Mouse (Mus musculus) kidney, embryonic 14.5 days (tissue): ENCODE results near the gene Fam117a. TPM values are rescaled to one million over a fixed set of nuclear protein-coding genes. Genes with fewer than 3 reads are reported as not detected.
"Not testable (repeated sequence)": the region's sequence is repeated elsewhere in the genome, so short reads cannot be mapped to it uniquely, and the experiment has no call there.

Source experiments
- ATAC-seq: fragments of 200-750 bp; cut with Nextera tagmentation; 2 replicates; pipeline ENCODE4 v1.8.0; 2017; ENCODE audit warnings: moderate number of reproducible peaks, mild to moderate bottlenecking, moderate TSS enrichment, moderate library complexity; ENCODE audit not compliant: low FRiP score, low TSS enrichment
- H3K27ac ChIP-seq: fragments of 300-500 bp; sonication (generic); 2 replicates; pipeline ENCODE4 v1.5.1; 2014; ENCODE audit warnings: low read depth, mild to moderate bottlenecking, low read length, moderate library complexity, mixed read lengths
- H3K27me3 ChIP-seq: fragments of 300-500 bp; sonication (generic); 2 replicates; pipeline ENCODE4 v1.6.1; 2014; ENCODE audit warnings: mild to moderate bottlenecking, low read length; ENCODE audit not compliant: control insufficient read depth, insufficient read depth
- H3K36me3 ChIP-seq: fragments of 300-500 bp; sonication (generic); 2 replicates; pipeline ENCODE4 v1.6.1; 2014; ENCODE audit warnings: low read length, mixed read lengths; ENCODE audit not compliant: control insufficient read depth, insufficient read depth
- H3K4me1 ChIP-seq: fragments of 300-500 bp; sonication (generic); 2 replicates; pipeline ENCODE4 v1.6.1; 2014; ENCODE audit warnings: low read length, mixed read lengths; ENCODE audit not compliant: control insufficient read depth, insufficient read depth
- H3K4me2 ChIP-seq: fragments of 300-500 bp; sonication (generic); replicated peaks from 2 replicates; pipeline ENCODE4 v1.6.1; 2014; ENCODE audit warnings: low read depth, mild to moderate bottlenecking, low read length
- H3K4me3 ChIP-seq: fragments of 300-500 bp; sonication (generic); 2 replicates; pipeline ENCODE4 v1.5.1; 2014; ENCODE audit warnings: mild to moderate bottlenecking, low read length
- H3K9ac ChIP-seq: fragments of 300-500 bp; sonication (generic); 2 replicates; pipeline ENCODE4 v1.6.1; 2014; ENCODE audit warnings: low read depth, mild to moderate bottlenecking, low read length, moderate library complexity
- H3K9me3 ChIP-seq: fragments of 300-500 bp; sonication (generic); 2 replicates; pipeline ENCODE4 v1.6.1; 2016; ENCODE audit warnings: low read length; ENCODE audit not compliant: control insufficient read depth
- WGBS: fragments of 180-500 bp; shearing (Covaris S2); extraction: QIAGEN DNeasy Blood & Tissue Kit; methylation state at CpG from one replicate; pipeline ENCODE4 v1.1.7; 2014; 5-methylcytosine and 5-hydroxymethylcytosine counted together
- polyA plus RNA-seq: library from polyadenylated mRNA; unstranded; fragments of >200 nt; fragmentation: Nextera tagmentation; extraction: Ambion mirVana; gene quantifications from 2 replicates; pipeline ENCODE4 v1.2.1, GENCODE M21; 2014

Gene Fam117a
- polyA plus RNA-seq, 1 experiment from 2014 or later: 13.0 TPM

- H3K4me2 ChIP-seq: no peak overlapping the region
- H3K4me3 ChIP-seq: no peak overlapping the region
- no peak overlapping the region for H3K27ac ChIP-seq
- H3K9me3 ChIP-seq: no peaks in the 10 kb centered on the region
- no peaks in the 10 kb centered on the region for H3K36me3 ChIP-seq
- 0 out of 2 replicates have a peak, but pooled peaks cover 3% of the 10 kb centered on the region for H3K4me1 ChIP-seq
- no peaks in the 10 kb centered on the region for H3K27me3 ChIP-seq
- H3K9ac ChIP-seq: no peak overlapping the region
- no peak for ATAC-seq
- 61% methylated on average over 14 of the region's 14 CpGs for WGBS
Observed at GRCm38 (mm10) chr11:95397843-95398835, 61.3 kb downstream of the Fam117a start.

- H3K36me3 ChIP-seq: no peaks in the 10 kb centered on the region
- ATAC-seq: no peak
- H3K4me2 ChIP-seq: no peak overlapping the region
- no peak overlapping the region for H3K4me3 ChIP-seq
- H3K9me3 ChIP-seq: no peaks in the 10 kb centered on the region
- H3K4me1 ChIP-seq: 0 out of 2 replicates have a peak, but pooled peaks cover 3% of the 10 kb centered on the region
- no peak overlapping the region for H3K9ac ChIP-seq
- H3K27ac ChIP-seq: no peak overlapping the region
- H3K27me3 ChIP-seq: no peaks in the 10 kb centered on the region
- 74% methylated on average over 13 of the region's 13 CpGs for WGBS
Observed at GRCm38 (mm10) chr11:95399520-95400020, 62.8 kb downstream of the Fam117a start.

GRCm38 (mm10) chr11:95401568-95401967 lies 64.8 kb downstream of the Fam117a start:
- H3K9ac ChIP-seq: no peak overlapping the region
- 0 out of 2 replicates have a peak, but pooled peaks cover 3% of the 10 kb centered on the region for H3K4me1 ChIP-seq
- no peaks in the 10 kb centered on the region for H3K9me3 ChIP-seq
- no peak overlapping the region for H3K4me2 ChIP-seq
- ATAC-seq: no peak
- WGBS: 88% methylated on average over 5 of the region's 5 CpGs
- no peak overlapping the region for H3K27ac ChIP-seq
- no peaks in the 10 kb centered on the region for H3K36me3 ChIP-seq
- no peak overlapping the region for H3K4me3 ChIP-seq
- no peaks in the 10 kb centered on the region for H3K27me3 ChIP-seq

GRCm38 (mm10) chr11:95402196-95402595 lies 65.4 kb downstream of the Fam117a start:
- 15% methylated on average over 5 of the region's 5 CpGs for WGBS
- H3K4me3 ChIP-seq: no peak overlapping the region
- H3K27me3 ChIP-seq: no peaks in the 10 kb centered on the region
- no peaks in the 10 kb centered on the region for H3K9me3 ChIP-seq
- ATAC-seq: peak; percentile 71
- 0 out of 2 replicates have a peak overlapping the region, but pooled peaks have one; percentile 3 for H3K27ac ChIP-seq
- no peak overlapping the region for H3K4me2 ChIP-seq
- H3K36me3 ChIP-seq: no peaks in the 10 kb centered on the region
- H3K4me1 ChIP-seq: 0 out of 2 replicates have a peak, but pooled peaks cover 3% of the 10 kb centered on the region
- no peak overlapping the region for H3K9ac ChIP-seq

GRCm38 (mm10) chr11:95402658-95403101 lies 65.9 kb downstream of the Fam117a start:
- no peaks in the 10 kb centered on the region for H3K9me3 ChIP-seq
- 0 out of 2 replicates have a peak, but pooled peaks cover 3% of the 10 kb centered on the region for H3K4me1 ChIP-seq
- no peak overlapping the region for H3K4me3 ChIP-seq
- 0 out of 2 replicates have a peak, but pooled peaks have one; percentile 26 for ATAC-seq
- no peaks in the 10 kb centered on the region for H3K27me3 ChIP-seq
- no peaks in the 10 kb centered on the region for H3K36me3 ChIP-seq
- no peak overlapping the region for H3K9ac ChIP-seq
- H3K27ac ChIP-seq: 0 out of 2 replicates have a peak overlapping the region, but pooled peaks have one; percentile 30
- WGBS: 12% methylated on average over 8 of the region's 8 CpGs
- H3K4me2 ChIP-seq: no peak overlapping the region

- Histone ChIP-seq H3K4me1 (0 out of 2 replicates have a peak, but pooled peaks cover 3% of the 10 kb centered on the region), H3K36me3 (no peaks in the 10 kb centered on the region), H3K4me2 (no peak overlapping the region), H3K9ac (no peak overlapping the region), H3K27me3 (no peaks in the 10 kb centered on the region), H3K9me3 (no peaks in the 10 kb centered on the region), H3K4me3 (no peak overlapping the region), H3K27ac (no peak overlapping the region)
- no peak for ATAC-seq
- 74% methylated on average over 16 of the region's 16 CpGs for WGBS
Observed at GRCm38 (mm10) chr11:95403382-95404340, 66.8 kb downstream of the Fam117a start.

- H3K36me3 ChIP-seq: no peaks in the 10 kb centered on the region
- WGBS: 61% methylated on average over 4 of the region's 4 CpGs
- no peak overlapping the region for H3K4me3 ChIP-seq
- no peaks in the 10 kb centered on the region for H3K9me3 ChIP-seq
- H3K27me3 ChIP-seq: no peaks in the 10 kb centered on the region
- no peak overlapping the region for H3K9ac ChIP-seq
- ATAC-seq: no peak
- H3K4me1 ChIP-seq: 0 out of 2 replicates have a peak, but pooled peaks cover 3% of the 10 kb centered on the region
- no peak overlapping the region for H3K27ac ChIP-seq
- no peak overlapping the region for H3K4me2 ChIP-seq
Observed at GRCm38 (mm10) chr11:95405771-95406170, 69.0 kb downstream of the Fam117a start.

GRCm38 (mm10) chr11:95406398-95406797 lies 69.6 kb downstream of the Fam117a start:
- not testable (repeated sequence) for H3K9ac ChIP-seq, H3K27me3 ChIP-seq, H3K4me3 ChIP-seq, H3K36me3 ChIP-seq, H3K4me1 ChIP-seq, H3K9me3 ChIP-seq, ATAC-seq, H3K4me2 ChIP-seq, H3K27ac ChIP-seq
- WGBS: 88% methylated on average over 5 of the region's 5 CpGs
